Mouse (Mus musculus): ENCODE measurements around the gene Krtap20-2.
"Not testable (repeated sequence)": the region's sequence is repeated elsewhere in the genome, so short reads cannot be mapped to it uniquely, and the experiment has no call there.

The Krtap20-2 gene

DNA sequence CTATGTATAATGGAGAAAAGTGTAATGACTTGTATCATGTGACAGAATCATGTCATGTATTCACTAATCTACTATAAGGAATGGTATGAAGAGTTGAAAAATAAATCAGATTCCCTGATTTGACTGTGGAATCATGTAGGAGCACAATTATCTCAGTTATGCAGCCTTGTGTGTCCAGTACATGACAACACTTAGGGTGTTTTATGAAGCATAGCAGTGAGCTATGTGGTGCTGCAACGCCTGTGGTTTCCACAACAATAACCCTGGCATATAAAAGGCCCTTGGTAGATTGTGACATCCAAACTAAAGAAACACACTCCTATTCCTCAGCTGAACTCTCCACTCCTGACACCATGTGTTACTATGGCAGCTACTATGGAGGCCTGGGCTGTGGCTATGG lies at the start of gene Krtap20-2:
Gene Krtap20-2 (plus strand): TSS at position 301 of the 400 bp plus-strand sequence.
- DNase-seq (ENCODE audit: low read depth): no peak

DNA sequence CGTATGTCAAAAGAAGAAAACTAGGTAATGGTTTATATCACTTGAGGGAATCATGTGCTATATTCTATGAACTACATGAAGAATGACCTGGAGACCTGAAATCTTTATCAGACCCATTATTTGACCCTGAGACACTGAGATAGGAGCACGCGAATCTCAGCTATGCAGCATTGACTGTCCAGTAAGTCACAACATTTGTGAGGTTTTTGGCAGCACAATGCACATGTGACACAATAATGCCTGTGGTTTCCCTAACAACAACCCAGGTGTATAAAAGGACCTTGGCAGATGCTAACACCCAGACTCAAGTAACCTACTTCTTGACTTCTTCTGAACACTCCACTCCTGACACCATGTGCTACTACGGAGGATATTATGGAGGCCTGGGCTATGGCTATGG lies 48.0 kb upstream of the Krtap20-2 start, which contains the start of gene Gm9789:
Gene Gm9789 (plus strand): TSS at position 301 of the 400 bp plus-strand sequence.
- DNase-seq (ENCODE audit: low read depth): no peak

- DNase-seq (ENCODE audit: low read depth): not testable (repeated sequence)
These were observed 36.5 kb upstream of the Krtap20-2 start, which contains the start of gene Gm7735 for GRCm38 (mm10) chr16:89169190-89169589. Gene Gm7735 (plus strand): TSS chr16:89169490.

DNA sequence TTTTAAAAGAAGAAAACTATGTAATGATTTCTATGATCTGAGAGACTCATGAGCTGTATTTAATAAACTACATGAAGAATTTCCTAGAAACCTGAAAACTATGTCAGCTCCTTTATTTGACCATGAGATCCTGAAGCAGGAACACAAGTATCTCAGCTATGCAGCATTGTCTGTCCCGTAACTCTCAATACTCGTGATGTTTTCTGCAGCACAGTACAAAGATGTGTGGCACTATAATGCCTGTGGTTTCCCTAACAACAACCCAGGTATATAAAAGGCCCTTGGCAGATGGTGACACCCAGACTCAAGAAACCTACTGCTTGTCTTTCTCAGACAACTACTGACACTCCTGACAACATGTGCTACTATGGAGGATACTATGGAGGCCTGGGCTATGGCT lies 31.2 kb upstream of the Krtap20-2 start, which contains the start of gene 1110057P08Rik:
Gene 1110057P08Rik (plus strand): TSS at position 301 of the 400 bp plus-strand sequence.
- no peak for DNase-seq (ENCODE audit: low read depth)

- DNase-seq (ENCODE audit: low read depth): no peak
These were observed 17.0 kb upstream of the Krtap20-2 start for GRCm38 (mm10) chr16:89188621-89189020.
